Mouse (Mus musculus) right cerebral cortex, adult 2 months (tissue): ENCODE measurements around the gene Iffo1.

Source experiments
- DNase-seq, 2 experiments: peaks; one replicate each; pipeline ENCODE4 v3.0.0; 2021 to 2022; ENCODE audit warnings: low spot score in 2 of 2

Gene Iffo1

GRCm38 (mm10) chr6:125145001-125145400, at the start of gene Iffo1:
Gene Iffo1 (plus strand): TSS chr6:125145241.
- DNase-seq: peak; percentile 94

- DNase-seq: peak; percentile 93 to 96
Observed at GRCm38 (mm10) chr6:125095391-125096278, 49.4 kb upstream of the Iffo1 start, which contains the start of gene Chd4. Gene Chd4 (plus strand): TSS chr6:125095981.

GRCm38 (mm10) chr6:125096279-125096596, 48.8 kb upstream of the Iffo1 start:
- DNase-seq: no peak

- DNase-seq: peak in 1 of 2 experiments; percentile 53
Observed at GRCm38 (mm10) chr6:125096597-125097345, 48.3 kb upstream of the Iffo1 start.

- peak in 1 of 2 experiments; percentile 38 for DNase-seq
Observed at GRCm38 (mm10) chr6:125097346-125097689, 47.7 kb upstream of the Iffo1 start.

GRCm38 (mm10) chr6:125097951-125098350, 47.1 kb upstream of the Iffo1 start:
- DNase-seq: no peak

- no peak for DNase-seq
Observed at GRCm38 (mm10) chr6:125098513-125098912, 46.5 kb upstream of the Iffo1 start.

GRCm38 (mm10) chr6:125099421-125099971, 45.5 kb upstream of the Iffo1 start:
- peak in 1 of 2 experiments; percentile 33 for DNase-seq

GRCm38 (mm10) chr6:125101444-125101843, 43.6 kb upstream of the Iffo1 start:
- no peak for DNase-seq

GRCm38 (mm10) chr6:125104223-125104622, 40.8 kb upstream of the Iffo1 start:
- DNase-seq: no peak

- no peak for DNase-seq
Observed at GRCm38 (mm10) chr6:125107705-125108104, 37.3 kb upstream of the Iffo1 start.

- no peak for DNase-seq
Observed at GRCm38 (mm10) chr6:125109371-125109770, 35.7 kb upstream of the Iffo1 start.

GRCm38 (mm10) chr6:125110927-125111326, 34.1 kb upstream of the Iffo1 start:
- peak; percentile 51 to 56 for DNase-seq

- DNase-seq: no peak
Observed at GRCm38 (mm10) chr6:125112553-125112952, 32.5 kb upstream of the Iffo1 start.

- no peak for DNase-seq
Observed at GRCm38 (mm10) chr6:125119387-125119786, 25.7 kb upstream of the Iffo1 start.

GRCm38 (mm10) chr6:125128724-125129123, 16.3 kb upstream of the Iffo1 start:
- DNase-seq: no peak

GRCm38 (mm10) chr6:125129710-125130402, 15.2 kb upstream of the Iffo1 start:
- DNase-seq: no peak

GRCm38 (mm10) chr6:125131302-125132156, 13.5 kb upstream of the Iffo1 start, which contains the start of gene Nop2:
Gene Nop2 (plus strand): TSS chr6:125131909.
- peak; percentile 81 to 84 for DNase-seq

GRCm38 (mm10) chr6:125132470-125132869, 12.6 kb upstream of the Iffo1 start:
- DNase-seq: no peak

GRCm38 (mm10) chr6:125137002-125137671, 7.9 kb upstream of the Iffo1 start:
- DNase-seq: peak; percentile 51 to 55
